Mouse (Mus musculus): ENCODE measurements around the gene Gm5065.

- TF ChIP-seq CTCF (IDR thresholded peaks at IDR 0.05; ENCODE audit: borderline replicate concordance, extremely low read depth, insufficient read depth, insufficient read length) (no peak), POLR2A (IDR thresholded peaks at IDR 0.05; ENCODE audit: borderline replicate concordance, extremely low read depth, insufficient read depth, insufficient read length, poor library complexity, severe bottlenecking) (no peak)
Observed at GRCm38 (mm10) chr7:5406201-5406600, 55.9 kb downstream of the Gm5065 start.

Data from brain, embryonic 14.5 days (tissue).